Mouse (Mus musculus) liver, embryonic 16.5 days (tissue): ENCODE data around the gene Pdgfra. TPM values are rescaled to one million over a fixed set of nuclear protein-coding genes. Genes with fewer than 3 reads are reported as not detected.

ENCODE experiments used
- ATAC-seq: fragments of 200-750 bp; cut with Nextera tagmentation; 2 replicates; pipeline ENCODE4 v1.8.0; 2017; ENCODE audit warnings: low read depth, mild to moderate bottlenecking, moderate number of reproducible peaks, moderate library complexity
- H3K27ac ChIP-seq: fragments of 300-500 bp; sonication (generic); 2 replicates; pipeline ENCODE4 v1.5.1; 2014; ENCODE audit warnings: mild to moderate bottlenecking, low read length
- H3K27me3 ChIP-seq: fragments of 300-500 bp; sonication (generic); 2 replicates; pipeline ENCODE4 v1.6.1; 2014; ENCODE audit warnings: low read depth, low read length, mixed read lengths; ENCODE audit not compliant: control insufficient read depth, insufficient read depth
- H3K36me3 ChIP-seq: fragments of 300-500 bp; sonication (generic); 2 replicates; pipeline ENCODE4 v1.6.1; 2014; ENCODE audit warnings: mild to moderate bottlenecking; ENCODE audit not compliant: control insufficient read depth, insufficient read depth
- H3K4me1 ChIP-seq: fragments of 300-500 bp; sonication (generic); 2 replicates; pipeline ENCODE4 v1.6.1; 2014; ENCODE audit warnings: low read depth, low read length, mixed read lengths; ENCODE audit not compliant: control insufficient read depth
- H3K4me2 ChIP-seq: fragments of 300-500 bp; sonication (generic); 2 replicates; pipeline ENCODE4 v1.6.1; 2014; ENCODE audit warnings: low read depth, low read length, mixed read lengths
- H3K4me3 ChIP-seq: fragments of 300-500 bp; sonication (generic); 2 replicates; pipeline ENCODE4 v1.5.1; 2014; ENCODE audit warnings: low read depth, mild to moderate bottlenecking, low read length
- H3K9ac ChIP-seq: fragments of 300-500 bp; sonication (generic); 2 replicates; pipeline ENCODE4 v1.6.1; 2014; ENCODE audit warnings: low read depth, low read length
- H3K9me3 ChIP-seq: fragments of 300-500 bp; sonication (generic); replicated peaks from 2 replicates; pipeline ENCODE4 v1.6.1; 2016; ENCODE audit warnings: low read length; ENCODE audit not compliant: control insufficient read depth
- WGBS: fragments of 180-500 bp; shearing (Covaris S2); extraction: QIAGEN DNeasy Blood & Tissue Kit; methylation state at CpG from one replicate; pipeline ENCODE4 v1.1.7; 2014; ENCODE audit not compliant: insufficient replicate concordance; 5-methylcytosine and 5-hydroxymethylcytosine counted together
- polyA plus RNA-seq: library from polyadenylated mRNA; unstranded; fragments of >200 nt; fragmentation: Nextera tagmentation; extraction: Ambion mirVana; gene quantifications from 2 replicates; pipeline ENCODE4 v1.2.1, GENCODE M21; 2015

The Pdgfra gene
- polyA plus RNA-seq, 1 experiment from 2014 or later: 1.7 TPM

DNA sequence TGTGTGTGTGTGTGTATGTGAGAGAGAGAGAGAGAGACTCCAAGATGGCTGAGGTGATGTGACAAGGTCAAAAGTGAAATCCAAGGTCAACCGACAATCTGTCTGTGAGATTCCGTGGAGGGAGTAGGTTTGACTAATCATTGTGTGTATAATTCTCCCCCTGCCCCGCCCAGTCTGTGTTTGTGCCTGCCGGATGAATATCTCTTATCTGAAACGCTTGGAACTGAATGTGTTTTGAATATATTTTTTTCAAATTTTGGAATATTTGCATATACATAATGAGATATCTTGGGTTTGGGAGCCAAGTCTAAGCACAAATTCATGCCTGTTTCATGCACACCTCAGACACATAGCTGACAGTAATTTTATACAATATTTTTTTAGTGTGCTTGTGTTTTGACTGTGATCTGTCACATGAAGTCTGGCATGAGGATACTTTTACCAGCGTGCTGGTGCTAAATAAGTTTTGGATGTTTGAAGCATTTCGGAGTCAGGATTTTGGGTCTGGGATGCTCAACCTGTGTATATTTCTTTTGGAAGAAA, 32.7 kb downstream of the Pdgfra start:
- H3K9ac ChIP-seq: no peak overlapping the region
- no peaks in the 10 kb centered on the region for H3K27me3 ChIP-seq
- H3K9me3 ChIP-seq: no peaks in the 10 kb centered on the region
- H3K4me1 ChIP-seq: no peaks in the 10 kb centered on the region
- no peak for ATAC-seq
- H3K27ac ChIP-seq: no peak overlapping the region
- H3K36me3 ChIP-seq: no peaks in the 10 kb centered on the region
- 44% methylated on average over 7 of the region's 7 CpGs for WGBS
- H3K4me3 ChIP-seq: no peak overlapping the region
- H3K4me2 ChIP-seq: no peak overlapping the region

GRCm38 (mm10) chr5:75185584-75185983, 33.5 kb downstream of the Pdgfra start:
- Histone ChIP-seq H3K27ac (no peak overlapping the region), H3K36me3 (no peaks in the 10 kb centered on the region), H3K27me3 (no peaks in the 10 kb centered on the region), H3K9me3 (no peaks in the 10 kb centered on the region), H3K4me1 (no peaks in the 10 kb centered on the region), H3K9ac (no peak overlapping the region), H3K4me3 (no peak overlapping the region), H3K4me2 (no peak overlapping the region)
- 60% methylated on average over 7 of the region's 7 CpGs for WGBS
- ATAC-seq: no peak

- H3K27me3 ChIP-seq: no peaks in the 10 kb centered on the region
- 72% methylated on average over 15 of the region's 15 CpGs for WGBS
- no peaks in the 10 kb centered on the region for H3K36me3 ChIP-seq
Measured at GRCm38 (mm10) chr5:75189319-75189987, 37.4 kb downstream of the Pdgfra start.

DNA sequence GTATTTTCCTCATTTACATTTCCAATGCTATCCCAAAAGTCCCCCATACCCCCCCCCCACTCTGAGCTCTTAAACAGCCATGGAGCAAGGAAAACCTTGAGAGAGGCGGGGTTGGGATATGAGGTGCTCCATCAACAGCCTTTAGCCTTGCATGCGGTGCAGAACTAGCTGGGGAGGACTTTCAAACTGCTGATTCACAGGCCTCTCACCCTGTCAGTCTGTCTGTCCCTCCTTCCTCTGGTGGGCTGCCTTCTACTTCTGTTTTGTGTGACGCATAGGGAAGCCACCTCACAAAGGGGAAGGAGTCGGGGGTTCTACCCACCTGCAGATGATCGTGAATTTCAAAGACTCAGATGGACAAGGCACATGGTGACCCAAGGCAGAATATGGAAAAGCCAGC, 41.0 kb downstream of the Pdgfra start:
- Histone ChIP-seq H3K27me3 (no peaks in the 10 kb centered on the region), H3K9ac (no peak overlapping the region), H3K4me3 (no peak overlapping the region), H3K9me3 (no peaks in the 10 kb centered on the region), H3K4me2 (no peak overlapping the region), H3K27ac (no peak overlapping the region), H3K4me1 (no peaks in the 10 kb centered on the region), H3K36me3 (no peaks in the 10 kb centered on the region)
- 39% methylated on average over 5 of the region's 5 CpGs for WGBS
- ATAC-seq: no peak

More at GRCm38 (mm10) chr5:75189319-75189987, 37.4 kb downstream of the Pdgfra start:
- Histone ChIP-seq H3K4me2 (no peak overlapping the region), H3K4me3 (no peak overlapping the region), H3K9ac (no peak overlapping the region), H3K27ac (no peak overlapping the region), H3K9me3 (no peaks in the 10 kb centered on the region), H3K4me1 (no peaks in the 10 kb centered on the region)
- no peak for ATAC-seq

GRCm38 (mm10) chr5:75198413-75198812, 46.3 kb downstream of the Pdgfra start:
- Histone ChIP-seq H3K9ac (no peak overlapping the region), H3K4me2 (no peak overlapping the region), H3K36me3 (no peaks in the 10 kb centered on the region), H3K4me3 (no peak overlapping the region), H3K4me1 (no peaks in the 10 kb centered on the region), H3K27me3 (no peaks in the 10 kb centered on the region), H3K27ac (no peak overlapping the region), H3K9me3 (no peaks in the 10 kb centered on the region)
- ATAC-seq: no peak
- 61% methylated on average over 8 of the region's 8 CpGs for whole genome bisulfite sequencing

DNA sequence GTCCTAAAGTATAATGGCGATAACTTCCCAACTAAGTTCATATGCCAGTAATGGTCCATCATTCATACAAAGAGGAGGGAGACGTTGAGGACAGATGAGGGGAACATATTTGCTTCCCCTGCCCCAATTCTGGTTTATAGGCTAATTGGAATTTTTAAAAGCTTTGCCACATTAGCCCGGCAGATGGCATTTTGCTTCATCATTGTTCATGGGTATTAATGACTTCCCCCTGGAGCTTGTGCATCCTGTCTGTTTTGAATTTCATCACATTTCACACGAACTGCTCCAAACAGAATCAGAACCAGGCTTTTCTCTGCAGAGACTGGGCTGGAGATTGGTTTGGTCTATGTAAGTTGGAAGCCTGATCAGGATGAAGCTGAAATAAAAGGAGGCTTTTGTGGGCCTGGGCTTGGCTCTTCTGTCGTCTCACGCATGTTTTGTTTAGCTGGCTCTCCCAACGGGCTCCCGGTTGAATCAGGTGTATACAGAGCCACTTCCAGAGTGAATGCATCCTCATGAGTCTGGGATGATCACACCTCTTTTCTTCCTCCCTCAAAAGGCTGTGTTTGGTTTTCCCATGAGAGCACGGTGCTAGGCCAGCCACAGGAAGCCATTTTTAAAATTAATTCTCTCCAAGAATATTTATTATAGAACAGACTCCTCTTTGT, 47.7 kb downstream of the Pdgfra start:
- no peak overlapping the region for H3K4me2 ChIP-seq
- ATAC-seq: no peak
- no peaks in the 10 kb centered on the region for H3K4me1 ChIP-seq
- no peaks in the 10 kb centered on the region for H3K9me3 ChIP-seq
- H3K4me3 ChIP-seq: no peak overlapping the region
- H3K27me3 ChIP-seq: no peaks in the 10 kb centered on the region
- no peaks in the 10 kb centered on the region for H3K36me3 ChIP-seq
- H3K27ac ChIP-seq: no peak overlapping the region
- WGBS: 58% methylated on average over 9 of the region's 9 CpGs
- no peak overlapping the region for H3K9ac ChIP-seq

- no peaks in the 10 kb centered on the region for H3K4me1 ChIP-seq
- H3K27me3 ChIP-seq: no peaks in the 10 kb centered on the region
- H3K4me3 ChIP-seq: no peak overlapping the region
- ATAC-seq: no peak
- H3K9me3 ChIP-seq: no peaks in the 10 kb centered on the region
- no peak overlapping the region for H3K9ac ChIP-seq
- WGBS: 80% methylated on average over 10 of the region's 10 CpGs
- H3K36me3 ChIP-seq: no peaks in the 10 kb centered on the region
- H3K4me2 ChIP-seq: no peak overlapping the region
- H3K27ac ChIP-seq: no peak overlapping the region
Measured at GRCm38 (mm10) chr5:75200366-75200724, 48.3 kb downstream of the Pdgfra start.

- ATAC-seq: no peak
- H3K27ac ChIP-seq: no peak overlapping the region
Measured at GRCm38 (mm10) chr5:75207905-75208304, 55.8 kb downstream of the Pdgfra start.

GRCm38 (mm10) chr5:75209966-75210365, 57.9 kb downstream of the Pdgfra start:
- 5% methylated on average over 1 of the region's 1 CpGs for whole genome bisulfite sequencing
- no peak for ATAC-seq

More at GRCm38 (mm10) chr5:75207905-75208304, 55.8 kb downstream of the Pdgfra start:
- H3K4me2 ChIP-seq: no peak overlapping the region
- no peaks in the 10 kb centered on the region for H3K27me3 ChIP-seq
- H3K4me1 ChIP-seq: no peaks in the 10 kb centered on the region
- H3K9ac ChIP-seq: no peak overlapping the region
- H3K36me3 ChIP-seq: no peaks in the 10 kb centered on the region
- WGBS: 46% methylated on average over 3 of the region's 3 CpGs
- no peak overlapping the region for H3K4me3 ChIP-seq
- H3K9me3 ChIP-seq: no peaks in the 10 kb centered on the region

More at GRCm38 (mm10) chr5:75209966-75210365, 57.9 kb downstream of the Pdgfra start:
- no peaks in the 10 kb centered on the region for H3K9me3 ChIP-seq
- H3K4me2 ChIP-seq: no peak overlapping the region
- no peaks in the 10 kb centered on the region for H3K27me3 ChIP-seq
- no peaks in the 10 kb centered on the region for H3K36me3 ChIP-seq
- H3K27ac ChIP-seq: no peak overlapping the region
- no peaks in the 10 kb centered on the region for H3K4me1 ChIP-seq
- H3K9ac ChIP-seq: no peak overlapping the region
- no peak overlapping the region for H3K4me3 ChIP-seq
